Mouse (Mus musculus): ENCODE measurements at regions not wholly inside any gene's neighbourhood (a gene's known extent, or its start where the extent isn't known, plus 50 kb on each side); places are given as distances from the start of the nearest gene placed in this dataset.

GRCm38 (mm10) chr4:105996893-105997630, 207.4 kb downstream of the Gm12728 start:
- no peaks in the 10 kb centered on the region for H3K4me1 ChIP-seq (ENCODE audit: insufficient read depth, low read length)
- no peak for TF ChIP-seq CTCF (IDR thresholded peaks at IDR 0.05; ENCODE audit: low read depth)
- ATAC-seq: no peak
- H3K27ac ChIP-seq: no peak overlapping the region
- no peaks in the 10 kb centered on the region for H3K36me3 ChIP-seq (ENCODE audit: insufficient read depth, low read length)
- H3K4me2 ChIP-seq (ENCODE audit: low read depth, low read length): no peak overlapping the region
- no peak overlapping the region for H3K4me3 ChIP-seq (ENCODE audit: low read length)
- no peaks in the 10 kb centered on the region for H3K27me3 ChIP-seq (ENCODE audit: insufficient read depth, low read length)
- H3K9me3 ChIP-seq (ENCODE audit: low read length): no peaks in the 10 kb centered on the region
- H3K9ac ChIP-seq (replicated peaks; ENCODE audit: low read length): no peak overlapping the region
- WGBS: 67% methylated on average over 3 of the region's 3 CpGs
- no peak for DNase-seq (ENCODE audit: low spot score)

DNA sequence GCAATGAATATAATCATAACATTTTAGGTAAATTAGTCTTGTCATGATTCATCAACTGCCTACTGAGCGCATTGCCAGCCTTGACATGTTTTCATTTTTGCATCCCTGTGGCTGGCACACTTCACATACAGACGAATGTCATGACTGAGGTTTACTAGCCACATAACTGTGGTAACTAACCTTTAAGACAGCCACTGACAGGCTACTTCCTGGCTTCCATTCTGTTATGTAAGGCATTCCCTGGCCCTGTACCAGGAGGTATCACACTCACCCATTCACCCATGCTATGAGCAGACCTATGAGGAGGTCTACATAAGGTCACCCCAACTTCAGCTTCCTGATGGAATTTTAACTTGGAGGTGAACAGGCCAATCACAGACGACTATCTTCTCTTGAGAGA, 212.8 kb downstream of the Gm12728 start:
- no peak overlapping the region for H3K4me3 ChIP-seq (ENCODE audit: low read length)
- H3K9ac ChIP-seq (replicated peaks; ENCODE audit: low read length): no peak overlapping the region
- WGBS: 87% methylated on average over 3 of the region's 3 CpGs
- TF ChIP-seq CTCF (IDR thresholded peaks at IDR 0.05; ENCODE audit: low read depth): no peak
- no peak overlapping the region for H3K4me2 ChIP-seq (ENCODE audit: low read depth, low read length)
- no peak overlapping the region for H3K27ac ChIP-seq
- no peaks in the 10 kb centered on the region for H3K36me3 ChIP-seq (ENCODE audit: insufficient read depth, low read length)
- H3K4me1 ChIP-seq (ENCODE audit: insufficient read depth, low read length): no peaks in the 10 kb centered on the region
- no peak for DNase-seq (ENCODE audit: low spot score)
- no peaks in the 10 kb centered on the region for H3K27me3 ChIP-seq (ENCODE audit: insufficient read depth, low read length)
- ATAC-seq: no peak
- H3K9me3 ChIP-seq (ENCODE audit: low read length): no peaks in the 10 kb centered on the region

DNA sequence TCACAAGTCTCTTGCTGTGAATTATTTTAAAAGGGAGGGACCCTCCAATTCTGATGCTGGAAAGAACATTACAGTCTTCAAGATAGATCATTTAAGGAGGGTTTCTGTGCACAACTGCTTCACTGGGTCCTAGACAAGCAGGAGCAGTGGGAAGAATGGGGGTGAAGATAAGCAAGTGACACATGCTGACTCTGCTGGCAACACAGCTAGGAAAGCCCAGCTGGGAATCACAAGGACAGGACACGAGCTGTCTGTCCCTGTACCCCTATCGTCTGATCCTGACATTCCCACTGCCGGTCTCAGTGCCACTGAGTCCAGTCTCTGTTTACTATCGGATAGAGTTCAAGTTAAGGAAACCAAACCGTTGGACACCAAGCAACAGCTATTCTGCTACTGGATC, 216.3 kb downstream of the Gm12728 start:
- Histone ChIP-seq H3K4me2 (ENCODE audit: low read depth, low read length) (no peak overlapping the region), H3K9me3 (ENCODE audit: low read length) (no peaks in the 10 kb centered on the region), H3K27ac (no peak overlapping the region), H3K4me3 (ENCODE audit: low read length) (no peak overlapping the region), H3K9ac (replicated peaks; ENCODE audit: low read length) (no peak overlapping the region), H3K4me1 (ENCODE audit: insufficient read depth, low read length) (no peaks in the 10 kb centered on the region), H3K27me3 (ENCODE audit: insufficient read depth, low read length) (no peaks in the 10 kb centered on the region), H3K36me3 (ENCODE audit: insufficient read depth, low read length) (no peaks in the 10 kb centered on the region)
- WGBS: 87% methylated on average over 5 of the region's 5 CpGs
- ATAC-seq: no peak
- no peak for DNase-seq (ENCODE audit: low spot score)
- TF ChIP-seq CTCF (IDR thresholded peaks at IDR 0.05; ENCODE audit: low read depth): no peak

DNA sequence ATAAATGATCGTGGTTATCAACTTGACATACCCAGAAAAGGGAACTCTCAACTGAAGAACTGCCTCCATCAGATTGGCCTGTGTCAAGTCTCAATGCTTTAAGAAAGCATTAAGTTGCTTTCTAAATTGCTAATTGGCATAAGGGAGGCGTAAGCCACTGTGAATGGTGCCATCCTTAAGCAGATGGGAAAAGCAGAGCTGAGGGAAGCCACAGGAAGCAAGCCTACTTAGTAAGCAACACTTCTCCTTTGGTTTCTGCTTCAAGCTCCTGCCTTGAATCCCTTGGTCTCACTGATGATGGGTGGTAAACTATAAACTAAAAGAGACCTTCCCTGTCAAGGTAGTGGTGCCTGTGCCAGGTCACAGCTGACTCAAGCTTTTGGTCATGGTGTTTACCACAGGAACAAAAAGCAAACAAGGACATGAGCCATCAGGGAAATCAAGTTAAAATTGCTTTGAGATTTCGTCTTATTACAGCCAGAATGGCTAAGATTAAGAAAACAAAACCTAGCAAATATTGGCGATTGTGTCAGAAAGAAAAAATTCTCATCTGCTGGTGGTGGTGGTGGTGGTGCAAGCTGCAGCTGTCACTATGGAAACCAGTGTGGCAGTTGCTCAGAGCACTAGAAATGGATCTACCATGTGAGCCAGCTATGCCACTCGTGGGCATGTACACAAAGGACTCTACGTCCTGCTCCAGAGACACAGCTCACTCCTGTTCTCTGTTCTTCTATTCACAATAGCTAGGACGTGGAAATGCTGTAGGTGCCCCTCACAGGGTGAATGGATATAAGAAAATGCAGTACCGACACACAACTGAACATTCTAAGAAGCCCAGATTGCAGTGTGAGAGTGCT, 217.9 kb downstream of the Gm12728 start:
- no peak for TF ChIP-seq CTCF (IDR thresholded peaks at IDR 0.05; ENCODE audit: low read depth)
- H3K27me3 ChIP-seq (ENCODE audit: insufficient read depth, low read length): no peaks in the 10 kb centered on the region
- no peak overlapping the region for H3K9ac ChIP-seq (replicated peaks; ENCODE audit: low read length)
- WGBS: 54% methylated on average over 8 of the region's 8 CpGs
- H3K27ac ChIP-seq: no peak overlapping the region; the same call in 1 of the 2 replicates
- no peaks in the 10 kb centered on the region for H3K36me3 ChIP-seq (ENCODE audit: insufficient read depth, low read length)
- no peaks in the 10 kb centered on the region for H3K9me3 ChIP-seq (ENCODE audit: low read length)
- H3K4me3 ChIP-seq (ENCODE audit: low read length): no peak overlapping the region
- peak; percentile 47 for DNase-seq (ENCODE audit: low spot score)
- ATAC-seq: peak; percentile 67
- H3K4me2 ChIP-seq (ENCODE audit: low read depth, low read length): no peak overlapping the region
- H3K4me1 ChIP-seq (ENCODE audit: insufficient read depth, low read length): no peaks in the 10 kb centered on the region

GRCm38 (mm10) chr4:106017065-106017646, 227.5 kb downstream of the Gm12728 start:
- no peaks in the 10 kb centered on the region for H3K36me3 ChIP-seq (ENCODE audit: insufficient read depth, low read length)
- H3K9me3 ChIP-seq (ENCODE audit: low read length): no peaks in the 10 kb centered on the region
- H3K27me3 ChIP-seq (ENCODE audit: insufficient read depth, low read length): no peaks in the 10 kb centered on the region
- 0 out of 2 replicates have a peak, but pooled peaks cover 4% of the 10 kb centered on the region for H3K4me1 ChIP-seq (ENCODE audit: insufficient read depth, low read length)
- no peak overlapping the region for H3K4me2 ChIP-seq (ENCODE audit: low read depth, low read length)
- ATAC-seq: no peak
- DNase-seq (ENCODE audit: low spot score): no peak
- no peak overlapping the region for H3K27ac ChIP-seq
- H3K9ac ChIP-seq (replicated peaks; ENCODE audit: low read length): no peak overlapping the region
- no peak overlapping the region for H3K4me3 ChIP-seq (ENCODE audit: low read length)
- 81% methylated on average over 6 of the region's 6 CpGs for WGBS
- TF ChIP-seq CTCF (IDR thresholded peaks at IDR 0.05; ENCODE audit: low read depth): no peak

GRCm38 (mm10) chr4:106018936-106019335, 229.3 kb downstream of the Gm12728 start:
- 0 out of 2 replicates have a peak, but pooled peaks cover 4% of the 10 kb centered on the region for H3K4me1 ChIP-seq (ENCODE audit: insufficient read depth, low read length)
- H3K4me3 ChIP-seq (ENCODE audit: low read length): no peak overlapping the region
- no peak for ATAC-seq
- no peak overlapping the region for H3K4me2 ChIP-seq (ENCODE audit: low read depth, low read length)
- H3K36me3 ChIP-seq (ENCODE audit: insufficient read depth, low read length): no peaks in the 10 kb centered on the region
- DNase-seq (ENCODE audit: low spot score): no peak
- no peaks in the 10 kb centered on the region for H3K9me3 ChIP-seq (ENCODE audit: low read length)
- no peak for TF ChIP-seq CTCF (IDR thresholded peaks at IDR 0.05; ENCODE audit: low read depth)
- H3K27ac ChIP-seq: no peak overlapping the region
- no peak overlapping the region for H3K9ac ChIP-seq (replicated peaks; ENCODE audit: low read length)
- H3K27me3 ChIP-seq (ENCODE audit: insufficient read depth, low read length): no peaks in the 10 kb centered on the region
- 72% methylated on average over 4 of the region's 4 CpGs for WGBS

All from hindbrain, postnatal 0 days (tissue).